Mouse (Mus musculus): ENCODE data around the gene Cul1. TPM values are rescaled to one million over a fixed set of nuclear protein-coding genes. Genes with fewer than 3 reads are reported as not detected.

Cul1 gene
- total and polyA plus RNA-seq, 3 experiments = 63.6 to 155 (median 108) TPM

GRCm38 (mm10) chr6:47565326-47566035 is 112.3 kb downstream of the Cul1 start:
- H3K9ac ChIP-seq (ENCODE audit: insufficient read depth, low read depth) = no peak overlapping the region
- no peak overlapping the region for H3K4me3 ChIP-seq (replicated peaks in 1 of 3; ENCODE audit: low read depth in 2 of 3, low read length in 2 of 3, poor library complexity in 1 of 3)
- no peak for TF ChIP-seq JUND (conservative IDR thresholded peaks at IDR 0.05; ENCODE audit: low read depth, low read length)
- no peak for TF ChIP-seq CHD1 (IDR thresholded peaks at IDR 0.05; ENCODE audit: low read depth, low read length)
- TF ChIP-seq TCF12 (IDR thresholded peaks at IDR 0.05; ENCODE audit: low read depth, low read length) = no peak
- no peak for TF ChIP-seq MAFK (IDR thresholded peaks at IDR 0.05; ENCODE audit: insufficient replicate concordance, low read length)
- no peak for TF ChIP-seq GABPA (IDR thresholded peaks at IDR 0.05; ENCODE audit: insufficient replicate concordance, low read depth, low read length)
- no peak for TF ChIP-seq MYC (IDR thresholded peaks at IDR 0.05; ENCODE audit: low read depth, low read length)
- no peak for TF ChIP-seq UBTF (IDR thresholded peaks at IDR 0.05; ENCODE audit: low read depth, low read length)
- TF ChIP-seq IRF4 (IDR thresholded peaks at IDR 0.05; ENCODE audit: low read depth, low read length) = no peak
- TF ChIP-seq NELFE (IDR thresholded peaks at IDR 0.05; ENCODE audit: low read depth, low read length) = no peak
- no peak for TF ChIP-seq POLR2A (IDR thresholded peaks at IDR 0.05; ENCODE audit: low read depth, low read length)
- TF ChIP-seq CHD2 (IDR thresholded peaks at IDR 0.05; ENCODE audit: low read length) = no peak
- TF ChIP-seq ETS1 (conservative IDR thresholded peaks at IDR 0.05; ENCODE audit: low read depth, low read length) = no peak
- no peak for TF ChIP-seq MEF2A (IDR thresholded peaks at IDR 0.05; ENCODE audit: borderline replicate concordance, low read depth, low read length)
- TF ChIP-seq MAZ (IDR thresholded peaks at IDR 0.05; ENCODE audit: low read depth, low read length) = no peak
- no peak for TF ChIP-seq SMC3 (IDR thresholded peaks at IDR 0.05; ENCODE audit: low read depth, low read length)
- no peak for TF ChIP-seq TBP (conservative IDR thresholded peaks at IDR 0.05; ENCODE audit: low read depth, low read length)
- TF ChIP-seq NRF1 (IDR thresholded peaks at IDR 0.05; ENCODE audit: low read depth, low read length) = no peak
- TF ChIP-seq MXI1 (IDR thresholded peaks at IDR 0.05; ENCODE audit: low read depth, low read length) = no peak
- TF ChIP-seq POLR2AphosphoS2 (IDR thresholded peaks at IDR 0.05; ENCODE audit: low read depth, low read length) = no peak
- no peak for TF ChIP-seq HCFC1 (IDR thresholded peaks at IDR 0.05; ENCODE audit: low read depth, low read length)
- DNase-seq (ENCODE audit: extremely low read depth) = no peak
- no peaks in the 10 kb centered on the region for H3K9me3 ChIP-seq (replicated peaks; ENCODE audit: low read length)
- no peak overlapping the region for H3K27ac ChIP-seq (ENCODE audit: insufficient read depth, low read depth)
- H3K4me1 ChIP-seq (ENCODE audit: control insufficient read depth in 1 of 2, insufficient read depth in 2 of 2) = peaks cover 0 to 20% of the 10 kb centered on the region in 2 experiments; a peak in 2 of 4 replicates
- in situ Hi-C loops (cut with MboI; ENCODE audit: low pct_ligation_motif_present, low pct_unique_long_range_greater_than_20kb, low sequenced_read_pairs) = no loop called here
- peaks cover 37 to 88% of the 10 kb centered on the region in 2 experiments for H3K36me3 ChIP-seq (replicated peaks in 1 of 2; ENCODE audit: control insufficient read depth in 1 of 2, insufficient read depth in 1 of 2, low read length in 1 of 2)
- H3K27me3 ChIP-seq (replicated peaks) = no peaks in the 10 kb centered on the region
- H3K79me2 ChIP-seq (replicated peaks; ENCODE audit: control insufficient read depth, extremely low read depth, insufficient read depth, poor library complexity, severe bottlenecking) = peaks cover 31% of the 10 kb centered on the region
- H3K4me2 ChIP-seq (ENCODE audit: insufficient read depth, low read depth, poor library complexity, severe bottlenecking) = no peak overlapping the region
- dilution Hi-C loops (cut with MboI; ENCODE audit: extremely low pct_ligation_motif_present, extremely low pct_unique_long_range_greater_than_20kb, low sequenced_read_pairs) = no loop called here

DNA sequence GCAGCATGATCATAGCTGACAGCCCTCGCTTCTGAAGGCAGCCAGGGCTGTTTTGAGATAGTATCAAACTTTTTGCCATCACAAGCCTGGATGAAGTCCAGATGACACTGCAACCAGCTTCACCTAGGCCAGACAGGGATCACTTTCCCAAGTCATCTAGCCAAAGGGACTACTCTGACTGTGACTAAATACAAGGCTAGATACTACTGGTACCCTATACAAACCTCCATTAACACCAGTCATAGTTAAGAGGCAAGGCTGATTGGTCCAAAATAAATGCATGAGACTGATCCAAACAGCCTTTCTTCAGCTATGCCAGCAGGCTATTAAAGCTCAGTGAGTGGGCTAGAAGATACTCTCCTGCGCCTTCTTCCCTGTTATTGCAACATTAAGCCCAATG is 119.7 kb downstream of the Cul1 start:
- Histone ChIP-seq H3K4me1 (ENCODE audit: control insufficient read depth in 1 of 2, insufficient read depth in 2 of 2) (no peaks in the 10 kb centered on the region; a peak in 1 of 4 replicates), H3K27me3 (replicated peaks) (no peaks in the 10 kb centered on the region), H3K4me2 (ENCODE audit: insufficient read depth, low read depth, poor library complexity, severe bottlenecking) (no peak overlapping the region), H3K9ac (ENCODE audit: insufficient read depth, low read depth) (no peak overlapping the region), H3K79me2 (replicated peaks; ENCODE audit: control insufficient read depth, extremely low read depth, insufficient read depth, poor library complexity, severe bottlenecking) (peaks cover 28% of the 10 kb centered on the region), H3K4me3 (replicated peaks in 1 of 3; ENCODE audit: low read depth in 2 of 3, low read length in 2 of 3, poor library complexity in 1 of 3) (no peak overlapping the region), H3K9me3 (replicated peaks; ENCODE audit: low read length) (no peaks in the 10 kb centered on the region), H3K27ac (ENCODE audit: insufficient read depth, low read depth) (peak overlapping the region; percentile 20; the same call in 1 of the 2 replicates), H3K36me3 (replicated peaks in 1 of 2; ENCODE audit: control insufficient read depth in 1 of 2, insufficient read depth in 1 of 2, low read length in 1 of 2) (peaks cover 25 to 63% of the 10 kb centered on the region in 2 experiments)
- TF ChIP-seq ETS1 (conservative IDR thresholded peaks at IDR 0.05; ENCODE audit: low read depth, low read length) = no peak
- TF ChIP-seq MYC (IDR thresholded peaks at IDR 0.05; ENCODE audit: low read depth, low read length) = no peak
- TF ChIP-seq NELFE (IDR thresholded peaks at IDR 0.05; ENCODE audit: low read depth, low read length) = no peak
- TF ChIP-seq JUND (conservative IDR thresholded peaks at IDR 0.05; ENCODE audit: low read depth, low read length) = no peak
- no peak for TF ChIP-seq UBTF (IDR thresholded peaks at IDR 0.05; ENCODE audit: low read depth, low read length)
- no peak for TF ChIP-seq MAX (IDR thresholded peaks at IDR 0.05; ENCODE audit: low read length)
- no peak for TF ChIP-seq MAZ (IDR thresholded peaks at IDR 0.05; ENCODE audit: low read depth, low read length)
- TF ChIP-seq RAD21 (IDR thresholded peaks at IDR 0.05; ENCODE audit: low read depth, low read length) = no peak
- TF ChIP-seq NRF1 (IDR thresholded peaks at IDR 0.05; ENCODE audit: low read depth, low read length) = no peak
- no peak for TF ChIP-seq IRF4 (IDR thresholded peaks at IDR 0.05; ENCODE audit: low read depth, low read length)
- TF ChIP-seq MAFK (IDR thresholded peaks at IDR 0.05; ENCODE audit: insufficient replicate concordance, low read length) = no peak
- no peak for TF ChIP-seq ZKSCAN1 (IDR thresholded peaks at IDR 0.05; ENCODE audit: borderline replicate concordance, low read depth, low read length)
- in situ Hi-C loops (cut with MboI; ENCODE audit: low pct_ligation_motif_present, low pct_unique_long_range_greater_than_20kb, low sequenced_read_pairs) = no loop called here
- dilution Hi-C loops (cut with MboI; ENCODE audit: extremely low pct_ligation_motif_present, extremely low pct_unique_long_range_greater_than_20kb, low sequenced_read_pairs) = no loop called here
- no peak for DNase-seq (ENCODE audit: extremely low read depth)

Data from CH12.LX (cell line).